Mouse (Mus musculus) heart, embryonic 10.5 days (tissue): ENCODE results near the gene Ppp2r5d. TPM values are rescaled to one million over a fixed set of nuclear protein-coding genes. Genes with fewer than 3 reads are reported as not detected.

Experiments used
- DNase-seq: peaks from one replicate; pipeline ENCODE4 v3.0.0-alpha.2; 2017; ENCODE audit warnings: low spot score
- H3K27ac ChIP-seq: fragments of 300-500 bp; sonication (generic); 2 replicates; pipeline ENCODE4 v1.5.1; 2016; ENCODE audit warnings: mild to moderate bottlenecking
- H3K27me3 ChIP-seq: fragments of 300-500 bp; sonication (generic); 2 replicates; pipeline ENCODE4 v1.6.1; 2016; ENCODE audit warnings: mild to moderate bottlenecking; ENCODE audit not compliant: poor library complexity, insufficient read depth, severe bottlenecking
- H3K36me3 ChIP-seq: fragments of 300-500 bp; sonication (generic); 2 replicates; pipeline ENCODE4 v1.6.1; 2016; ENCODE audit warnings: mild to moderate bottlenecking, moderate library complexity
- H3K4me1 ChIP-seq: fragments of 300-500 bp; sonication (generic); 2 replicates; pipeline ENCODE4 v1.6.1; 2016; ENCODE audit warnings: mild to moderate bottlenecking
- H3K4me3 ChIP-seq: fragments of 300-500 bp; sonication (generic); 2 replicates; pipeline ENCODE4 v1.5.1; 2016; ENCODE audit warnings: mild to moderate bottlenecking, moderate library complexity
- H3K9me3 ChIP-seq: fragments of 300-500 bp; sonication (generic); 2 replicates; pipeline ENCODE4 v1.6.1; 2016; ENCODE audit warnings: mild to moderate bottlenecking, moderate library complexity
- WGBS: fragments of 180-500 bp; shearing (Covaris S2); methylation state at CpG from one replicate; pipeline ENCODE4 v1.1.7; 2016; 5-methylcytosine and 5-hydroxymethylcytosine counted together
- polyA plus RNA-seq: library from polyadenylated mRNA; unstranded; fragments of >200 nt; fragmentation: Nextera tagmentation; extraction: Ambion mirVana; gene quantifications from 2 replicates; pipeline ENCODE4 v1.2.1, GENCODE M21; 2016

The Ppp2r5d gene
- polyA plus RNA-seq, 1 experiment from 2014 or later, result 103 TPM

GRCm38 (mm10) chr17:46711612-46712271 lies 6.8 kb upstream of the Ppp2r5d start:
- Histone ChIP-seq H3K27me3 (no peaks in the 10 kb centered on the region), H3K9me3 (no peaks in the 10 kb centered on the region), H3K27ac (peak overlapping the region; percentile 92), H3K36me3 (peaks cover 31% of the 10 kb centered on the region), H3K4me3 (peak overlapping the region; percentile 100), H3K4me1 (peaks cover 21% of the 10 kb centered on the region)
- peak; percentile 82 for DNase-seq
- WGBS, result under 1% methylated on average over 75 of the region's 76 CpGs

DNA sequence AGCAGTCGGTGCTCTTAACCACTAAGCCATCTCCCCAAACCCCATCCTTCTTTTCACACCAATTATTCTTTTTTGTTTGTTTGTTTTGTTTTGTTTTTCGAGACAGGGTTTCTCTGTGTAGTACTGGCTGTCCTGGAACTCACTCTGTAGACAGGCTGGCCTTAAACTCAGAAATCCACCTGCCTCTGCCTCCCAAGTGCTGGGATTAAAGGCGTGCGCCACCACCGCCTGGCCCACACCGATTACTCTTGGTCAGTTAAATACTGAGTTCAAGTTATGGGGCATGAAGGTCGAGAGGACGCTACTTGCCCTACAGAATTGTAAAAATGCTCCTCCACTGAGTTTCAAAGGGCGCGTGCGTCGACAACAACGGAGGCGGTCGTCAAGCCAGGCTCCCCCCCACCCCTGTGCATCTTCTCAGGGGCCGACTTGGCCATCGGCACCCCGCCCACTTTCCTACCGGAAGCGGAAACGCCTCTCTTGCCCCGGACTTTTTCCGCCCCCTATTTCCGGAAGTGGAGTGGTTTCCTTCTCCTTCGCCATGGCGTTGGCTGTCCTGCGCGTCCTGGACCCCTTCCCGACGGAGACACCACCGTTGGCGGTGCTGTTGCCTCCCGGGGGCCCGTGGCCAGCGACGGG lies 6.2 kb upstream of the Ppp2r5d start, which contains the start of gene Pex6:
Gene Pex6 (plus strand): TSS at position 505 of the 639 bp plus-strand sequence.
- peak; percentile 97 for DNase-seq
- Histone ChIP-seq H3K27me3 (no peaks in the 10 kb centered on the region), H3K9me3 (no peaks in the 10 kb centered on the region), H3K27ac (peak within 1 kb of the TSS; percentile 92), H3K4me1 (peaks cover 28% of the 10 kb centered on the region), H3K4me3 (peak within 1 kb of the TSS; percentile 100), H3K36me3 (peaks cover 25% of the 10 kb centered on the region)
- WGBS, result 7% methylated on average over 36 of the region's 36 CpGs

DNA sequence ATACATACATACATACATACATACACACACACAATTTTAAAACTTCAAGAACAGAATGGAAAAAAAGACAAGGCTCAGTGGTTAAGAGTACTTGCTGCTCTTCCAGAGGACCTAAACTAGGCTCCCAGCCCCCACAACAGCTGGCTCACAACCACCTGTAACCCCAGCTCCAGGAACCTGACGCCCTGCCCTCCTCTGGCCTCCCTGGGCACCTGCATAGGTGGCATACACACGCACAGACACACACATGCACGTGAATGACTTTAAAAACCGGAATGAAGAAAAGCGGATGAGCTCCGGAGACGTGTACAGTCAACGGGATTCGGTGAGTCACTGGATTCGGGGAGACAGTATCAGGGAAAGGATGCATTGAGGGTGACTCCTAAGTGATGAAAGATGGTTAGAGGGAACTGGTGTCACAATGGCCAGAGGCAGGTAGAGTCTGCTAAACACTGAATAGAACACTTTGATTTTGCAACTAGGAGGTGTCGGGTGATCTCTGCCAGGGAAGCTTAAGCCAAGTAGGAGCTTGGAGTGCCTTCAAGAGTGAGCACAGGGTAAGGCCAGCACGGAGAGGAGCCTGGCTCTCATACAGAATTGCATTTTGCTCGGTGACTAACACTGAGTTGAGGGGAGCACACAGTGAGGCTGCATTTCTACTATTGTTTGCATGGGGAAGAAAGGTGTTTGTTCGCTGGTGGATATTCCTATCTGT lies 1.6 kb upstream of the Ppp2r5d start:
- no peaks in the 10 kb centered on the region for H3K27me3 ChIP-seq
- 81% methylated on average over 14 of the region's 14 CpGs for WGBS

DNA sequence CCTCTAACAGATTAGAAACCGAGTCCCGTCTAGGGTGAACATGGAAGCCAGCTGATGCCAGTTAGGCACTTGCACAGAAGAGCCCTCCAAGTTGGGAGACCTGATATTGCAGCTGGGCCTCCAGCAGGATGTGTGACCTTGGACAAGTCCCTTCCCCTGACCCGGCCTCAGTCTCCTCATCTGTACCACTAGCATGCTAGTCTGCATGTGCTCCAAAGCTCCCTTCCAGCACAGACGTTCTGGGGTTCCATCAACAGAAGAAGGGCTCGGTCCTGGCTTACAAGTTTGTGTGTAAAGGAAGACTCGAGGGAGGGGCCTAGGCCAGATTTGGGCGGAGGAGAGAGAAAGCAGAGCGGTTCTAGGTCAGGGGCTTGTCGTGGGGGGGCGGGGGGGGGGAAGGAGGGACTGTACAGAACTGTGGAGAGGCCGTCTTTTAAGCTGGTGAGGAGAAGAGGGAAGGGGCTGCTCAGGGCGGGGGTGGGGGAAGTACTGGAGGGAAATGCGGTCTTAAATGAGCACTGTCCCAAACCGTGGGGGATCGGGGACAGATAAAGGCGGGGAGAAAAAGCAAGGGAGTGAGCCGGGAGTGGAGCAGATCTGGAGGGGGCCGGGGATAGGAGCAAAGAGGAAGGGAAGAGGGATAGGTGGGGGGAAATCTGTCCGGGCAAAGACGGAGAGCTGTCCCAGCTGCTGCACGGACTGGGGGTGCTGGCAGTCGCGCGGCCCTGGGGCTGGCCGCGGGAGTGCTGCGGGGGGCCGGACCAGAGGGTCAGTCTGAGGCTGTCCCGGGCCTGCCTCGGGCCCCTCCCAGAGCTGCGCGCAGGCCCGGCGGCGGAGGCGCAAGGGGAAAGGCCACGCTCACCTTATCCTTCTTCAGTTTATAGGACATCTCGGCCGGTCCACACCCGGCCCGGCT lies 682 bp downstream of the Ppp2r5d start:
- peak; percentile 74 for DNase-seq
- Histone ChIP-seq H3K27ac (peak overlapping the region; percentile 96), H3K27me3 (no peaks in the 10 kb centered on the region), H3K4me3 (peak overlapping the region; percentile 90), H3K36me3 (peaks cover 14% of the 10 kb centered on the region), H3K9me3 (no peaks in the 10 kb centered on the region), H3K4me1 (peaks cover 48% of the 10 kb centered on the region)
- 5% methylated on average over 32 of the region's 41 CpGs for WGBS

More for the DNA sequence above, 1.6 kb upstream of the Ppp2r5d start:
- Histone ChIP-seq H3K36me3 (no peaks in the 10 kb centered on the region; the same call in 1 of the 2 replicates), H3K9me3 (no peaks in the 10 kb centered on the region), H3K27ac (no peak overlapping the region), H3K4me1 (peaks cover 45% of the 10 kb centered on the region), H3K4me3 (no peak overlapping the region)
- DNase-seq, result peak; percentile 71

- H3K9me3 ChIP-seq, result no peaks in the 10 kb centered on the region
- H3K27me3 ChIP-seq, result no peaks in the 10 kb centered on the region
- H3K4me3 ChIP-seq, result peak overlapping the region; percentile 90; the same call in 1 of the 2 replicates
- peaks cover 51% of the 10 kb centered on the region for H3K4me1 ChIP-seq
- H3K27ac ChIP-seq, result no peak overlapping the region
- no peak for DNase-seq
- 85% methylated on average over 5 of the region's 5 CpGs for WGBS
- H3K36me3 ChIP-seq, result peaks cover 31% of the 10 kb centered on the region
Measured at GRCm38 (mm10) chr17:46702506-46702905, 2.4 kb downstream of the Ppp2r5d start.

- Histone ChIP-seq H3K9me3 (no peaks in the 10 kb centered on the region), H3K27ac (0 out of 2 replicates have a peak overlapping the region, but pooled peaks have one; percentile 36), H3K27me3 (no peaks in the 10 kb centered on the region), H3K4me3 (no peak overlapping the region; the same call in 1 of the 2 replicates), H3K36me3 (peaks cover 32% of the 10 kb centered on the region), H3K4me1 (peaks cover 51% of the 10 kb centered on the region)
- peak; percentile 74 for DNase-seq
- WGBS, result 84% methylated on average over 12 of the region's 12 CpGs
Measured at GRCm38 (mm10) chr17:46702100-46702499, 2.8 kb downstream of the Ppp2r5d start.

- Histone ChIP-seq H3K36me3 (peaks cover 32% of the 10 kb centered on the region), H3K27me3 (no peaks in the 10 kb centered on the region), H3K4me1 (peaks cover 45% of the 10 kb centered on the region), H3K9me3 (no peaks in the 10 kb centered on the region), H3K27ac (0 out of 2 replicates have a peak overlapping the region, but pooled peaks have one; percentile 36), H3K4me3 (no peak overlapping the region)
- WGBS, result 78% methylated on average over 12 of the region's 12 CpGs
- DNase-seq, result peak; percentile 69
Measured at GRCm38 (mm10) chr17:46701489-46701888, 3.4 kb downstream of the Ppp2r5d start.

DNA sequence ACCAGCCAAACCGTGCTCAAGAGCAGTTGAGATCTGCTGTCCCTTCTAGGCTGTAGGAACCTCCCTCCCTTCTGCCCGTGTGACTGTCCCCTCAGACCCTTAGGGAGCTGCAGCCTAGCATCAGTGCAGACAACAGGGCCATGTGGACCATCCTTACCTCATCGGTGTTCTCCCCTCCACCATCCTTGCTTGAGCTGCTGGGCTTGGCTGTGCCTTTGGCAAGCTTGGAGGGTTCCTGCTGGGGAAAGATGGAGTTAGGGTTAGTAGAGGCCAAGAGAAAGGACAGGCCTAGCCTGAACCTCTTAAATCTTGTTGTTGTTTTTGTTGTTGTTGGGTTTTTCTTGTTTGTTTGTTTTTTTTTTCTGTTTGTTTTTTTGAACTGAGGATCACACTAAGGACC lies 5.0 kb downstream of the Ppp2r5d start:
- H3K36me3 ChIP-seq, result peaks cover 37% of the 10 kb centered on the region
- WGBS, result 77% methylated on average over 3 of the region's 3 CpGs
- no peak overlapping the region for H3K27ac ChIP-seq

DNA sequence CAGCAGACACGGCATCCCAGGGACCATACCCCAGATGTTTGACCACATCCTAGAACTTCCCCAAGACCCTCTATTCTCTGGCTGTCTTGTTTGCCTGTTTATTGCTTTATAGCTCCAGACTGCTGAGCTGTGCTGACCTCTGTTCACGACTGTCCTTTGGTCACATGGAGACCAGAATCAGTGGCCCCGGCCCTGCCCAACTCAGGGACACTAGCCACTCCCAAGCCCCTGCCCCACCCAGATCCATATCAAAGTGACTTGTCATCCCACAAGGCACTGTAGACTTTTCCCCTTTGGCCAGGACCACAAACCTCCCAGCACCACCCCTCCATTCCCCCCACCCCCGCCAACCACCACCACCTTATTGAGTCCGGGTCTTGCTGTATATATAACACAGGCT lies 5.7 kb downstream of the Ppp2r5d start:
- peaks cover 37% of the 10 kb centered on the region for H3K36me3 ChIP-seq
- H3K9me3 ChIP-seq, result no peaks in the 10 kb centered on the region
- DNase-seq, result peak; percentile 70
- no peaks in the 10 kb centered on the region for H3K27me3 ChIP-seq
- peaks cover 38% of the 10 kb centered on the region for H3K4me1 ChIP-seq
- no peak overlapping the region for H3K4me3 ChIP-seq
- 73% methylated on average over 5 of the region's 5 CpGs for WGBS
- H3K27ac ChIP-seq, result no peak overlapping the region

More for the DNA sequence above, 5.0 kb downstream of the Ppp2r5d start:
- no peaks in the 10 kb centered on the region for H3K27me3 ChIP-seq
- DNase-seq, result no peak
- no peaks in the 10 kb centered on the region for H3K9me3 ChIP-seq
- H3K4me1 ChIP-seq, result peaks cover 39% of the 10 kb centered on the region
- H3K4me3 ChIP-seq, result no peak overlapping the region

DNA sequence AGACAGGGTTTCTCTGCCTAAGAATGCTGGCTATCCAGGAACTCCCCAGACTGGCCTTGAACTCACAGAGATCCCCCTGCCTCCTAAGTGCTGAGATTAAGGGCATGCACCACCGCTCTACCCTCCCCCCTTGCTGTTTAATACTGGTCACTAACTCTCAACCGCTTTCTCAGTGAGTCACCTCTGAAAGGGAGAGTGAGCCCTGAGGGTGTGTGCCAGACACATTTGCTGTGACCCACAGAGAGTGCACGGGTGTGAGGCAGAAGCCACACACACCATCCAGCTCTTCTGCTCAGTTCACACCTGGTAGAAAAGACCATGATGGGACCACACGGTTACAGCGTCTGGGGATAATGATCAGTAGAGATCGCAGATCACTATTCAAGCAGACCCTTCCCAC lies 6.4 kb downstream of the Ppp2r5d start:
- Histone ChIP-seq H3K27me3 (no peaks in the 10 kb centered on the region), H3K4me3 (no peak overlapping the region), H3K9me3 (no peaks in the 10 kb centered on the region), H3K36me3 (peaks cover 38% of the 10 kb centered on the region), H3K4me1 (peaks cover 31% of the 10 kb centered on the region), H3K27ac (no peak overlapping the region)
- WGBS, result 81% methylated on average over 6 of the region's 6 CpGs
- no peak for DNase-seq

- Histone ChIP-seq H3K4me3 (no peak overlapping the region), H3K27ac (no peak overlapping the region), H3K27me3 (no peaks in the 10 kb centered on the region), H3K9me3 (no peaks in the 10 kb centered on the region), H3K4me1 (peaks cover 14% of the 10 kb centered on the region; the same call in 1 of the 2 replicates), H3K36me3 (peaks cover 41% of the 10 kb centered on the region)
- 95% methylated on average over 1 of the region's 1 CpGs for WGBS
- DNase-seq, result no peak
Measured at GRCm38 (mm10) chr17:46694517-46695063, 10.3 kb downstream of the Ppp2r5d start.

- Histone ChIP-seq H3K4me1 (peaks cover 10% of the 10 kb centered on the region; the same call in 1 of the 2 replicates), H3K4me3 (no peak overlapping the region), H3K27me3 (no peaks in the 10 kb centered on the region), H3K9me3 (no peaks in the 10 kb centered on the region), H3K27ac (no peak overlapping the region), H3K36me3 (peaks cover 45% of the 10 kb centered on the region)
- WGBS, result 90% methylated on average over 2 of the region's 2 CpGs
- DNase-seq, result no peak
Measured at GRCm38 (mm10) chr17:46691390-46691789, 13.5 kb downstream of the Ppp2r5d start.
